Mouse (Mus musculus): ENCODE measurements at regions not wholly inside any gene's neighbourhood (a gene's known extent, or its start where the extent isn't known, plus 50 kb on each side); places are given as distances from the start of the nearest gene placed in this dataset.

DNA sequence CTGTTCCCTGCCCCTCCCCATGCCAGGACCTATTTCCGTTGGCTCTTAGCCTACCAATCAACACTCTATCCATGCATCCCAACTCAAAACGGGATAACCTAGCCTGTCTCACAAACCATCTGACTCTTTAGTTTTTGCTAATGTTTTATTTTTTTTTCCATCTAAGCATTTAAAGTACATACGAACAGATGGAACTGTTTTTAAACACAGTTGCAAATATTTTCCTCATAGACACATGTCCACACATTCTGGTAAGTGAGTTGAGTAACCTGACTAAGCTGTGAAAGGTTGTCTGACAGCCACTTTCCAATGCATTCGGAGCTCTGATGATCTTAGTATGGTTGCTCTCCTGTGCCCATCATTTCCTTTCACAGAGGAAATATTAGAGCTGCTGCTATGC, 384.9 kb downstream of the Gm826 start:
- ATAC-seq (ENCODE audit: insufficient read depth, low read depth), result no peak
- 73% methylated on average over 4 of the region's 4 CpGs for WGBS
- no peaks in the 10 kb centered on the region for H3K4me1 ChIP-seq (ENCODE audit: control insufficient read depth, insufficient read depth)
- H3K36me3 ChIP-seq (replicated peaks; ENCODE audit: control insufficient read depth, insufficient read depth, low read length), result no peaks in the 10 kb centered on the region
- no peaks in the 10 kb centered on the region for H3K9me3 ChIP-seq (replicated peaks; ENCODE audit: control insufficient read depth, low read length)
- no peak overlapping the region for H3K4me3 ChIP-seq (ENCODE audit: low read depth, low read length)
- TF ChIP-seq EP300 (IDR thresholded peaks at IDR 0.05; ENCODE audit: low read depth) (no peak), CTCF (IDR thresholded peaks at IDR 0.05; ENCODE audit: low read depth) (no peak)
- H3K27me3 ChIP-seq (ENCODE audit: control insufficient read depth, insufficient read depth, low read length), result no peaks in the 10 kb centered on the region
- no peak for DNase-seq (ENCODE audit: low spot score)
- no peak overlapping the region for H3K27ac ChIP-seq (ENCODE audit: low read depth)
- H3K9ac ChIP-seq (replicated peaks; ENCODE audit: low read depth, low read length), result no peak overlapping the region
- no peak overlapping the region for H3K4me2 ChIP-seq (ENCODE audit: low read depth, low read length)

DNA sequence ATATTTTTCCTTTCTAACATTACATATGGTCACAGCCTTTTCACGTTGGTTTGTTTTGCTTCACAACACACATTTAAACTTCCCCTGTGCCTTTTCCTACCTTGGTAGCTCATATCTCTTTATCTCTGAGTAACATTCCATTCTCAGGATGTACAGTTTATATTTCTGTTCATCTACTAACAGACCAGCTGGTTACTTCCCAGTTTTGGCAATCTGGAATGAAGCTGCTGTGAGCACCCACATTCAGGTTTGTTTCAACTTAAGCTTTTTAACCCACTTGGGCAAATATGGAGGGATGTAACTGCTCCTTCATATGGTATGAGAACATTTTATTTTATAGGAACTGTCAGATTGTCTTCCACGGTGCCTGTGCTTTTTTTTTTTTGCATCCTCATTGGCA, 403.2 kb downstream of the Gm826 start:
- Histone ChIP-seq H3K4me3 (ENCODE audit: low read depth, low read length) (no peak overlapping the region), H3K9ac (replicated peaks; ENCODE audit: low read depth, low read length) (no peak overlapping the region), H3K27me3 (ENCODE audit: control insufficient read depth, insufficient read depth, low read length) (no peaks in the 10 kb centered on the region), H3K27ac (ENCODE audit: low read depth) (no peak overlapping the region), H3K4me2 (ENCODE audit: low read depth, low read length) (no peak overlapping the region), H3K36me3 (replicated peaks; ENCODE audit: control insufficient read depth, insufficient read depth, low read length) (no peaks in the 10 kb centered on the region), H3K9me3 (replicated peaks; ENCODE audit: control insufficient read depth, low read length) (no peaks in the 10 kb centered on the region), H3K4me1 (ENCODE audit: control insufficient read depth, insufficient read depth) (no peaks in the 10 kb centered on the region)
- 75% methylated on average over 2 of the region's 2 CpGs for WGBS
- DNase-seq (ENCODE audit: low spot score), result no peak
- TF ChIP-seq CTCF (IDR thresholded peaks at IDR 0.05; ENCODE audit: low read depth) (no peak), EP300 (IDR thresholded peaks at IDR 0.05; ENCODE audit: low read depth) (no peak)
- no peak for ATAC-seq (ENCODE audit: insufficient read depth, low read depth)

DNA sequence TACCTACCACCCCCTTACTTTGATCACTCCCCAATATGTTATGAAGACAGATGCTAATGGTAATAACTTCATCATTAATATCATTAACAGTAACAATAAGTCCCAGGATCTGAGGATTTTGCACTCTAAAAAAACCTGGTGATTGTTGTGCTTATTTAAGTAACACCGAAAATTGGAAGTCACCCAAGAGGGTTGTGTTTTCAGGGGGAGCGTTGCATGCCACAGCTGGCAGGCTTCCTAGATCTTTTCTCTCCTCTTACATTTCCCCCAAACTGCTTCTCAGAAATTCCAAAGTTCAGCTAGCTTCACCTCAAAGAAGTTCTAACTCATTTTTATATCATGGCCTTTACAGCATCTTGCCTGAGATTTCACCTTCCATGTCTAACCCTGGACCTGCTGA, 444.3 kb downstream of the Gm826 start:
- no peak overlapping the region for H3K4me3 ChIP-seq (ENCODE audit: low read depth, low read length)
- H3K36me3 ChIP-seq (replicated peaks; ENCODE audit: control insufficient read depth, insufficient read depth, low read length), result no peaks in the 10 kb centered on the region
- no peak for ATAC-seq (ENCODE audit: insufficient read depth, low read depth)
- no peak for DNase-seq (ENCODE audit: low spot score)
- WGBS, result 24% methylated on average over 2 of the region's 2 CpGs
- no peaks in the 10 kb centered on the region for H3K9me3 ChIP-seq (replicated peaks; ENCODE audit: control insufficient read depth, low read length)
- no peak overlapping the region for H3K9ac ChIP-seq (replicated peaks; ENCODE audit: low read depth, low read length)
- H3K27ac ChIP-seq (ENCODE audit: low read depth), result no peak overlapping the region
- H3K4me1 ChIP-seq (ENCODE audit: control insufficient read depth, insufficient read depth), result 0 out of 2 replicates have a peak, but pooled peaks cover 7% of the 10 kb centered on the region
- no peak overlapping the region for H3K4me2 ChIP-seq (ENCODE audit: low read depth, low read length)
- H3K27me3 ChIP-seq (ENCODE audit: control insufficient read depth, insufficient read depth, low read length), result no peaks in the 10 kb centered on the region
- no peak for TF ChIP-seq EP300 (IDR thresholded peaks at IDR 0.05; ENCODE audit: low read depth)
- TF ChIP-seq CTCF (IDR thresholded peaks at IDR 0.05; ENCODE audit: low read depth), result no peak

DNA sequence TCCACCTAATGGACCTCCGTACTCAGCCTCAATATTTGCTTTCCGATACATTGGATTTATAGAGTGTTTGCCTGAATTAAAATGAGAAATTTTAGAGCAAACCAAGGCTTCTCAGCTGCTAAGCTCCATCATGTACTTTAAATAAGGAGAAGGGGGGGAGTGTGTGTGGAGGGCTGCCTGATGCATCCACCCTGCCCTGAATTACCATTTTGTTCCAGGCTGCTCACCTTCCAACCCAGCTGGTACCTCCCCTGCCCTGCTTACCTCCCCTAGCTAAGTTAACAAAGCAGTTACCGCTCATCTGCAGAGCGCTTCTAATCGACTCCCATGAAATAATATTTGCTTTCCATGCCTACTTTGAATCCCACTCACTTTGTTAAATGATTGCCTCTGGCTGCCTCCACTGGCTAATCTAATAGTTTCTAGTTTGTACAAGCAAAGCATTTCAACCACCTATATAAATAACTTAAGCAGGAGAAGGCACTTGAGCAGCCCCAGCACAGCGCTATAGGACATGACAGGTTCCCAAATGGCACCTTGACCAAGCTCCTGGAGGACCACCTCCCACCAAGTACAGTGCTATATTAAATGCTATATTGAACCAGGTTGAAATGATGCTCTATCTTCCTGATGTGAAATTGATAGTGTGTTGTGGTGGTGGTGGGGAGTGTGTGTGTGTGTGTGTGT, 449.0 kb downstream of the Gm826 start:
- DNase-seq (ENCODE audit: low spot score) (no peak), ATAC-seq (ENCODE audit: insufficient read depth, low read depth) (no peak)
- no peak overlapping the region for H3K4me2 ChIP-seq (ENCODE audit: low read depth, low read length)
- H3K36me3 ChIP-seq (replicated peaks; ENCODE audit: control insufficient read depth, insufficient read depth, low read length), result no peaks in the 10 kb centered on the region
- TF ChIP-seq EP300 (IDR thresholded peaks at IDR 0.05; ENCODE audit: low read depth) (no peak), CTCF (IDR thresholded peaks at IDR 0.05; ENCODE audit: low read depth) (no peak)
- H3K4me3 ChIP-seq (ENCODE audit: low read depth, low read length), result no peak overlapping the region
- H3K9me3 ChIP-seq (replicated peaks; ENCODE audit: control insufficient read depth, low read length), result no peaks in the 10 kb centered on the region
- no peak overlapping the region for H3K27ac ChIP-seq (ENCODE audit: low read depth)
- no peaks in the 10 kb centered on the region for H3K27me3 ChIP-seq (ENCODE audit: control insufficient read depth, insufficient read depth, low read length)
- H3K9ac ChIP-seq (replicated peaks; ENCODE audit: low read depth, low read length), result no peak overlapping the region
- WGBS, result 87% methylated on average over 6 of the region's 6 CpGs
- 0 out of 2 replicates have a peak, but pooled peaks cover 7% of the 10 kb centered on the region for H3K4me1 ChIP-seq (ENCODE audit: control insufficient read depth, insufficient read depth)

DNA sequence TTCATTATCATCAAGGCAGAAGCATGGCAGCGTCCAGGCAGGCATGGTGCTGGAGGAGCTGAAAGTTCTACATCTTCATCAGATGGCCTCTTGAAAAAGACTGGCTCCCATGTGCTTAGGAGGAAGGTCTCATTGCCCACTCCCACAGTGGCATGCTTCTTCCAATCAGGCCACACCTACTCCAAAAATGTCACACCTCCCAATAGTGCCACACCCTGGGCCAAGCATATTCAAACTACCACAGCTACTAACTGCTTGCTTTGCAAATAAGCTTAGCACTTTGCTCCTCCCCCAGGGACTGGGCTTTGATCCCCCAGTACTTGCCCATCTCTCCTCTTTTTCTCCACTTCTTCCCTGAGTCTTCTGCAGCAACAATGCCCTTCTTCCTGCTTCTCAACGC, 467.0 kb downstream of the Gm826 start:
- H3K27me3 ChIP-seq (ENCODE audit: control insufficient read depth, insufficient read depth, low read length), result no peaks in the 10 kb centered on the region
- H3K36me3 ChIP-seq (replicated peaks; ENCODE audit: control insufficient read depth, insufficient read depth, low read length), result no peaks in the 10 kb centered on the region
- no peak overlapping the region for H3K9ac ChIP-seq (replicated peaks; ENCODE audit: low read depth, low read length)
- 44% methylated on average over 2 of the region's 2 CpGs for WGBS
- no peak overlapping the region for H3K27ac ChIP-seq (ENCODE audit: low read depth)
- ATAC-seq (ENCODE audit: insufficient read depth, low read depth) (no peak), DNase-seq (ENCODE audit: low spot score) (no peak)
- H3K9me3 ChIP-seq (replicated peaks; ENCODE audit: control insufficient read depth, low read length), result no peaks in the 10 kb centered on the region
- no peak overlapping the region for H3K4me3 ChIP-seq (ENCODE audit: low read depth, low read length)
- H3K4me1 ChIP-seq (ENCODE audit: control insufficient read depth, insufficient read depth), result no peaks in the 10 kb centered on the region
- no peak for TF ChIP-seq EP300 (IDR thresholded peaks at IDR 0.05; ENCODE audit: low read depth)
- TF ChIP-seq CTCF (IDR thresholded peaks at IDR 0.05; ENCODE audit: low read depth), result no peak
- no peak overlapping the region for H3K4me2 ChIP-seq (ENCODE audit: low read depth, low read length)

DNA sequence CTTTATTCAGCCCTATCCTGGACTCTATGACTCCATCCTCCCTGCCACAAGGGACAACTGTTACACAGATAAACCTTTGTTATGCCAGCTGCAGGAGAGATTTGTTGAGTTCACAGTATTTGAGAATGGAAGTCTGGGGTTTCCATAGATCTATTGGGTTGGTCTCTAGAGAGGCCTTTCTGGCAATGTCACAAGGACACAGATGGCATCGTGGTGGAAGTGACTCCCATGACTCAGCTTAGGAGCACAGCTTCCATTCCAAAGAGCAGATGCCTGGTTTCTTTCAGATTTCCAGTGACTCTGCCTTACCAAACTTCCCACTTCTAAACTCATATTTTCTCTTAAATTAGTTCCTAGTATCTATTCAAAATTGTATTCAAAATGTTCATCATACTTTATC, 467.6 kb downstream of the Gm826 start:
- H3K9ac ChIP-seq (replicated peaks; ENCODE audit: low read depth, low read length), result no peak overlapping the region
- no peaks in the 10 kb centered on the region for H3K4me1 ChIP-seq (ENCODE audit: control insufficient read depth, insufficient read depth)
- no peak overlapping the region for H3K4me2 ChIP-seq (ENCODE audit: low read depth, low read length)
- H3K27ac ChIP-seq (ENCODE audit: low read depth), result no peak overlapping the region
- no peak for ATAC-seq (ENCODE audit: insufficient read depth, low read depth)
- no peaks in the 10 kb centered on the region for H3K9me3 ChIP-seq (replicated peaks; ENCODE audit: control insufficient read depth, low read length)
- 50% methylated on average over 1 of the region's 1 CpGs for WGBS
- DNase-seq (ENCODE audit: low spot score), result no peak
- TF ChIP-seq EP300 (IDR thresholded peaks at IDR 0.05; ENCODE audit: low read depth) (no peak), CTCF (IDR thresholded peaks at IDR 0.05; ENCODE audit: low read depth) (no peak)
- no peaks in the 10 kb centered on the region for H3K36me3 ChIP-seq (replicated peaks; ENCODE audit: control insufficient read depth, insufficient read depth, low read length)
- H3K4me3 ChIP-seq (ENCODE audit: low read depth, low read length), result no peak overlapping the region
- H3K27me3 ChIP-seq (ENCODE audit: control insufficient read depth, insufficient read depth, low read length), result no peaks in the 10 kb centered on the region

Measured in heart, postnatal 0 days (tissue).